Mouse (Mus musculus) c-Kit-negative CD71-positive TER-119-positive erythroid progenitor cells, embryonic 14.5 days (primary cell): ENCODE results near the gene Olfr878.
A peak's percentile ranks its signal among the peaks of the same experiment; 100 is the strongest.

ENCODE experiments used
- DNase-seq: peaks from one replicate; pipeline ENCODE4 v3.0.0-alpha.2; 2013; ENCODE audit warnings: low read depth, low spot score

The Olfr878 gene

GRCm38 (mm10) chr9:37917540-37917939 lies at the start of gene Olfr878:
Olfr878 (plus strand) TSS chr9:37917840.
- no peak for DNase-seq

GRCm38 (mm10) chr9:37870246-37870645 lies 47.4 kb upstream of the Olfr878 start:
- no peak for DNase-seq

- no peak for DNase-seq
Observed at GRCm38 (mm10) chr9:37871097-37871496, 46.5 kb upstream of the Olfr878 start.

DNA sequence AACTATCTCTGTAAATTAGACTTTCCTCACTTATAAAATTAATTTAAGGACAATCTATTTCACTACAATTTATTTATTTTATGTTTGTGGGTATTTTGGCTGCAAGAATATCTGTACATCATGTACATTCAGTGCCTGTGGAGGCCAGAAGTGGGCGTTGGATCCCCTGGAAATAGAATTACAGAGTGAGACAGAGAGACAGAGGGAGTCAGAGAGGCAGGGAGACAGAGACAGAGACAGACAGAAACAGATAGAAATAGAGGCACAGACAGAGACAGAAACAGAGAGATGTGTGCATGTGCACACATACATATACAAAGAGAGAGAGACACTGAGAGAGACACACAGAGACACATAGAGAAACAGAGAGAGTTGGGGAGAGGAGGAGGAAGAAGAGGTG lies 46.1 kb upstream of the Olfr878 start:
- no peak for DNase-seq

DNA sequence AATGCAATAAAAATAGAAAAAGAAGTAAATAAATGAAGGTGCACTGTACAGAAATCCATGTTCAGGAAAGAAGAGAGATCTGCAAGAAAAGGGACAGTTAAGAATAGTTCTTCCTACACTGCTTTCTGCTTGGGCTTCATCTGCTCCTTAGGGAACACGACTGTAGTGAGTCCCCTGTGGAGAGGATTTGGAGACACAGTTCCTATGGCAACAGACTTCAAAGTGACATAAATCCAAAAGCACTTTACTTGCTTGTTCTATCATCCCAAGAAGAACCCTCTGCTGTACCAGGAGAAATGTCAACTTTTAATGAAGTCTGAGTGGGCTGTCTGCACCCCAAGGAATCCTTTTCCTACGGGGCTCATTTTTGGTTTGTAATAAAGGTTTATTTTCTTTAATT lies 26.7 kb upstream of the Olfr878 start:
- DNase-seq: no peak

DNA sequence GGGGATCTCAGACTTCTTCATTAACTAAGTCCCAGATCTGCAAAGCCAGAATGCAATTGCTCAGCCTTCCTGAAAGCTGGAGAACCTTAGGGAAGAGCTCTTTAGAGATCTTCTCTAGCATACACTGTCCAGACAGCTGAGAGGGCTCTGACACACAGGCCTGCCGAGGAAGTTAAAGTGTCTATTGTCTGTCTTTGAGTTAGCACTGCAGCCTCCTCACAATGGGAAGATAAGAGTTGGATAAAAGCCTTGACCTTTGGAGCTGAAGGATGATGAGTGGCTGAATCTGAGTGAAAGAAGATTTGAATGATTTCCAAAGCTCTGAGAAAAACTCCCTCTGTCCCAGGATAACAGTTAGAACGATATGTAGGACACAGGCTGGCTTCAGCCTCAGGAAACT lies 21.0 kb upstream of the Olfr878 start, which contains the start of gene Olfr145:
TSS of gene Olfr145 (plus strand) at position 64 of the 400 bp plus-strand sequence.
- no peak for DNase-seq

DNA sequence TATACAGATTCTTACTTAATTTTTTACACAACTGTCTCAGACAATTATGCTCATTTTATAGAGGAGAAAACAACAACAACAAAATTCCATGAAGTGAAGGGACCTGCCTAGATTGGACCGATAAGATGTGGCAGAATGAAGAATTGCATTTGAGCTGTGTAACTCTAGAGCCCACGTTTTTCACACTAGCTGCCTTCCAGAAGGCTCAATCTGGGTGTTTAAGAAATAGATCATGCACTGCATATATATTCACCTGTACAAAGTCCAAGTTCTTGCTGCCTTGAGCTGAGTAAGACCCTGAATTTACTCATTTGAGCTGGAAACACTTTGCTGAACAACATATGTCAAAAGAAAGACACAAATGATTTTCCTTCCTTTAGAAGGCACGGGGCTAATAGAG lies 12.1 kb upstream of the Olfr878 start:
- DNase-seq: no peak

- DNase-seq: no peak
Observed at GRCm38 (mm10) chr9:37918018-37918417, 378 bp downstream of the Olfr878 start.

DNA sequence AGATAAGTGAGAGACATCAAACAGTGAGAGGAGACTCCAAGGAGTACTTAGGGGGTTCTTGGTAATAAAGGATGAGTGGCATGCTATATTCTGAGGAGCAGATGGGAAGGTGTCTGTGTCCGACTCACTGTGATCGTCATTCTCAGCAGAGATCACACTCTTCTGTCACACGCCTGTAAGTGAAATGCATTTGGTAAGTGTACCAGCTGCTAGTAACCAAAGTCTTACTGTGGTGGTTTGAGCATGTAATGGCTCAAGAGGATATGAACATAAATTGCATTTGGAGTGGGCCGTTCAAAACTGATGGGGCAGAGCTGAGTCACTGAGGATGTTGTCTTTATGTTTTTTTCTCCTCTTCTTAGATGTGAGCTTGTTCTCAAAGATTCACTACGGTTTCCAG lies 6.6 kb downstream of the Olfr878 start:
- DNase-seq: no peak

DNA sequence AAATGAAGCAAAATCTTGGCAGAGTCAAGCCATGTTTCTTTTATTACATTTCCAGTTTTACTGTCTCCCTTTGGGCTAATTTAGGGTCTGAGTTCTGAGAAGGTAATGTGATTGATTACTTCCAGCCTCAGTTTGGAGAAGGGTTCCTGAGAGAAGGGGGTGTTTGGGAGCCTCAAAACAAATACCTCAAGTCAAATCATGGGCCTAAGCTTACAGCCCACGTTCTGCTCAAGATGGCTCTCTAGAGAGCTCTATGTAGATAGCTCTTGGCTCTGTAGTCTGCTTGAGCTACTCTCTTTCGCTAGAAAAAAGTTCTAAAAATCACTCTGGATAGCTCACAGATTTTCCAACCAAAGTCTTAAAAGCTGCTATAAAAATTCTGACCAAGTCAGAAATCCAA lies 7.8 kb downstream of the Olfr878 start:
- no peak for DNase-seq

- DNase-seq: no peak
Observed at GRCm38 (mm10) chr9:37926019-37927013, 8.7 kb downstream of the Olfr878 start.

DNA sequence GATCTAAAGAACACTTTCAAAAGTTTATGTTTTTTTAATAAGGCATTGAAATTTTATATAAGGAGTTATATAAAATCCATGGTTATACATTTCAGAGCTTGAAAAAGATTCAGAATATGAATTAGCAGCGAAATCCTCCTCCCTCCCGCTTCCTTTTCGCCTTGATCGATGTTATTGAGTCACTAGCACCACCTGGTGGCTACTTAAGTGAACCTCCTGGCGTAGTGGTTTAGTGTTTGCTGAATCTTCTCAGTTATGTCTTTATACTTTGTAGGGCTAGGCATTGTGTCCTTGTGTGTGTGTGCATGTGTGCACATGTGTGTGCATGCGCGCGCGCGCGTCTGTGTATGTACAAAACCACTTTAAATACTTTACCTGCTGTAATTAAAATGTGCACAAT lies 14.9 kb downstream of the Olfr878 start:
- DNase-seq: peak; percentile 2

DNA sequence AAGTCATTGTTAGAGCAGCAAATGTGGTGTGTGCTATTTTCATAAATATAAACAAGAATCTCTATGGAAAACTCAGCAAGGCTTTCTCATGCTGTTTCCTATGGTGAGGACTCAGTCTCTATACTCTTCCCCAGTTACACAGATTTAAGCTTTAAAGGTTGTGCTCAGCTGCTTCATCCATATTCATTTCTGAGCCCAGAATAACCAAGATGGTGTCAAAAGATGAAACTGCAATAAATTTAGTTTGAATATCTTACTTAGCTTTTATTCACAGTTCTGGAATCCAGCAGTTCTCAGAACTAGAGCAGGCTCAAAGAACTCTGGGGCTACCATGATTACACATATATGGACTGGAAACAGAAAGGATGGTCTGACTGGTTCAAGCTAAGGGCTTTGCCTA lies 16.5 kb downstream of the Olfr878 start:
- DNase-seq: no peak

DNA sequence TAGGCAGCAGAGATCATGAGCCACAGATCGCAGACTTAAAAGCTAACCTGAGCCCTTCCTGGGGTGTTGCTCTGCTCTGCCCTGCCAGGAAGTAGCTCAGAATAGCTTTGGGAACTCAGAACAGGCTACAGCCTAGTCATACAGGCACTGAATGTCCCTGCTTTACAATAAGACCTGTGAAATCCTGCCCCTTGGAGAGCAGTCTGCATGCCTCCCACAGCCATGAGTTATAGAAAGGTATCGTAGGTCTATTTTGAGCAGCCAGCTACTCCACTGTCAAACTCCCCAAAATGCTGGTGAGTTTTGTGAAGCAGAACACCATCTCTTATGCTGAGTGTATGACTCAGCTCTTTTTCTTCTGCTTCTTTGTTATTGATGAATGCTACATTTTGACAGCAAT lies 23.5 kb downstream of the Olfr878 start:
- DNase-seq: no peak
